Mouse (Mus musculus): ENCODE measurements around the gene Pycr2.
A peak's percentile ranks its signal among the peaks of the same experiment; 100 is the strongest.
"Not testable (repeated sequence)": the region's sequence is repeated elsewhere in the genome, so short reads cannot be mapped to it uniquely, and the experiment has no call there.

Gene Pycr2

GRCm38 (mm10) chr1:180904039-180904814 is at the start of gene Pycr2:
TSS of gene Pycr2 (plus strand) at chr1:180904293.
- DNase-seq (ENCODE audit: low read depth, low spot score): peak; percentile 92

DNA sequence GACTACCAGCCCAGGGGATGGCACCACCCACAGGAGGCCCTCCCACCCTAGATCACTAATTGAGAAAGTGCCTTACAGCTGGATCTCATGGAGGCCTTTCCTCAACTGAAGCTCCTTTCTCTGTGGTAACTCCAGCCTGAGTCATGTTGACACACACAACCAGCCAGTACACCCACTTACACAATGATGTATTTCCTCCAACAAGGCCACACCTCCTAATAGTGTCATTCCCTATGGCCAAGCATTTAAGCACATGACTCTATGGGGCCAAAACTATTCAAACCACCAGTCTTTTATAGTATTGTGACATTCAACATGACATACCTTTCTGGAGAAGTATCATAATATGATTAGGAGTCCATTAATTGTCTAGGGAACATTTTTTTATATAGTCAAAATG is 45.3 kb upstream of the Pycr2 start:
- DNase-seq (ENCODE audit: low read depth, low spot score): no peak

GRCm38 (mm10) chr1:180860030-180860429 is 44.1 kb upstream of the Pycr2 start:
- DNase-seq (ENCODE audit: low read depth, low spot score): no peak

GRCm38 (mm10) chr1:180863606-180864005 is 40.5 kb upstream of the Pycr2 start:
- DNase-seq (ENCODE audit: low read depth, low spot score): no peak

DNA sequence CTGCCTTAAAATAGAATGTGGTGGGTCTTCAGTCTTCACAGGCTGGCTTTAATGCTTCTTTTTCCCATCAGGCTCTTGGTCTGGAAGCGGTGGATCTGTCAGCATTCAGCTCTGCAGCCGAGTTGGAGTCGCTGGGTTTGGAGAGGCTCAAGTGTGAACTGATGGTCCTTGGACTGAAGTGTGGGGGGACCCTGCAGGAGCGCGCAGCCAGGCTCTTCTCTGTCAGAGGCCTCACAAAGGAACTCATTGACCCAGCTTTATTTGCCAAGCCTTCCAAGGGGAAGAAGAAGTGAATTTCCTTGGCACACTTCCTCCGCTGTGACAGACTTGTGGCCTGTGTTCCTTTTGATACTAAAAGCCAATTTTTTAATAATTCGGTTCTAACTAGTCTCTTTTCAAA is 38.1 kb upstream of the Pycr2 start:
- no peak for DNase-seq (ENCODE audit: low read depth, low spot score)

- DNase-seq (ENCODE audit: low read depth, low spot score): peak; percentile 36
These were observed 33.9 kb upstream of the Pycr2 start for GRCm38 (mm10) chr1:180870122-180870650.

DNA sequence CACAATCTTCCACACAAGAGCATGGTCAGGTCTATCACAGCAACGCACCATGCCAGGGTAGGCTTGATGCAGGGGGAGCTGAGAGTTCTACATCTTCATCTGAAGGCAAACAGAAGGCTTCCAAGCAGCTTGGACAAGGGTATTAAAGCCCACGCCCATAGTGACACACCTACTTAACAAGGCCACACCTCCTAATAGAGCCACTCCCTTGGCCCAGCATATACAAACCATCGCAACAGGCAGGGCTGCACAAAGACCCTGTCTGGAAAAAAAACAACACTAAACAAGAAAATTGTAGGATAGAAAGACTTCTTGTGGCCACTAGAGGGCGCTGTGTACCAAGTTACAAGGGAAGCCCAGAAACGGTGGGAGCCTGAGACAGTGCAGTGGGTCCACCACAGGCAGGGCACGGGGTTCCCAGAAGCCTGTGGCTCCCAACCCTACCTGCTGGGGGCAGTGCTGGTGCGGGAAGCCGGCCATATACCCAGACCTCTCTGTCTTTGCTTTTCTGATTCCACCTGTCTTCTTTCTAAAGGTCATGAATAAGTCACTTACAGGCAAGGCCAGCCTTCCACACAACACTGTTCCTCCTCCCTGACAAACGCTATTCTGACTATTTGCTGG is 30.1 kb upstream of the Pycr2 start:
- peak; percentile 54 for DNase-seq (ENCODE audit: low read depth, low spot score)

- DNase-seq (ENCODE audit: low read depth, low spot score): no peak
These were observed 29.5 kb upstream of the Pycr2 start for GRCm38 (mm10) chr1:180874615-180875014.

DNA sequence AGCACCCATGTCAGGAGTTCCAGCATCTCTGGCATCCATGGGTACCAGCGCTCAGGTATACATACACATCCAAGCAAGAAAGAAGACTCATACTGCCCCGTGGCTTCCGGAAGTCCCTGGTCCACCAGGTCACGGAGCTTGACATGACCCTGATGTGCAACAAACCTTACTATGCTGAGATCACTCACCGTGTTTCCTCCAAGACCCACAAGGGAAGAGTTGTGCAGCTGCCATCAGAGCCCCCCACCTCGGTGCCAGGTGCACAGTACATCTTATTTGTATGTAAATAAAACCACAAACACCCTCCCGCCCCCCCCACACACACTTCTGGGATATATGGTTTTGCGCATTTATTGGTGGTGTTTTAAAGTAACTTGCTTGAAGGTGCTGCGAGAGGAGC is 29.0 kb upstream of the Pycr2 start:
- no peak for DNase-seq (ENCODE audit: low read depth, low spot score)

DNA sequence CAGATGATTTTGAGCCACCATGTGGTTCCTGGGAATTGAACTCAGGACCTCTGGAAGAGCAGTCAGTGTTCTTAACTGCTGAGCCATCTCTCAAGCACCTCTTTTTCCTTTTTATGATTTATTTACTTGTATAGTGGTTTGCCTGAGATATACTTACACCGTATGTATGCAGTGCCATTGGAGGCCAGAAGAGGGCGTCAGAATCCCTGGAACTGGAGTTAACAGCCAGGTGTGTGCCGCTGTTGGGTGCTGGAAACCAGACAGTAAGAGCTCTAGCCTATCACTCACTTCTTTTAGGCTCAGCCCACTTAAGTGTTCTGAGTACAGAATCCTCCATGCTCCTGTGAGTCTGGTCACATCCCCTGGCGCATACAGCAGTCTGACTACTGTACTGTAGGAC is 26.6 kb upstream of the Pycr2 start:
- no peak for DNase-seq (ENCODE audit: low read depth, low spot score)

GRCm38 (mm10) chr1:180881768-180882167 is 22.3 kb upstream of the Pycr2 start:
- no peak for DNase-seq (ENCODE audit: low read depth, low spot score)

- DNase-seq (ENCODE audit: low read depth, low spot score): no peak
These were observed 20.4 kb upstream of the Pycr2 start for GRCm38 (mm10) chr1:180883731-180884130.

DNA sequence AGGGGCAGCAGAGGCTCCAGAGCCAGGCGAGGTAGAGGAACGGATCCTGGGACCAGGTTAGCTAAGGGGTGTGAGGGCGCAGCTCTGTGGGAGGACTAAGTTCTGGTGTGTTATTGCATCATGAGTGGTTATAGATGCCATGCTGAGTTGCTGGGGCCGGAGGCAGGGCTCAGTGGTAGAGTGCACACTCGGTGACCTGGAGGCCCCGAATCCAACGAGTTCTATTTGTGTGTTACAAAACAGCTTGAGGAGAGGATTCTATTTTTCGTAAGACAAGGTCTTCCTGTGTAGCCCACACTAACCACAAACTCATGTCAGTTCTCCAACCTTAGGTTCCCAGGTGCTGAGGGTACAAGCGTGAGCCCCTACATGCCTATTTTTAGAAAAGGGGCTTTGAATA is 19.6 kb upstream of the Pycr2 start:
- no peak for DNase-seq (ENCODE audit: low read depth, low spot score)

DNA sequence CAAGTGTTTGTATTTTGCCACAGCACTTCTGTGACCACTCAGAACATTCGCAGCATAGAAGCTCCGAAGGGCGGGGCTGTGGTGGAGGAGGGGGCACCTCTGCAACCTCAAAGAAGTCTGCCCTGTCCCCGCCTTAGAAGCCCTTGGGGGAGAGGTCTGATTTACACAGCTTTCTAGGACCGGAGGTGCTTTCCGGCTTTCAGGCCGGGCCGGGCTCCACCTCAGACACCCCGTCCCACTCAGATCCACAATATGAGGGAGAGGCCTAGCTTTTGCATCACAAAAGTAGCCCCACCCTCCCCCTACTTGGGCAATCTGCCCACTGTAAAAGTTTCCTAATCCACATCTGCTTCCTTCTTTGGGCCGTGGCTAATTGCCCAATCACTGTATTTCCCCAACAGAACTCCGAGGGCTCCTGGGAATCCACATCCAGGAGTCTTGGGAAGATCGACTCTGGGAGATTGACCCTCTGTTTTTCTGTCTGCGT is 15.5 kb upstream of the Pycr2 start:
- peak; percentile 82 for DNase-seq (ENCODE audit: low read depth, low spot score)

DNA sequence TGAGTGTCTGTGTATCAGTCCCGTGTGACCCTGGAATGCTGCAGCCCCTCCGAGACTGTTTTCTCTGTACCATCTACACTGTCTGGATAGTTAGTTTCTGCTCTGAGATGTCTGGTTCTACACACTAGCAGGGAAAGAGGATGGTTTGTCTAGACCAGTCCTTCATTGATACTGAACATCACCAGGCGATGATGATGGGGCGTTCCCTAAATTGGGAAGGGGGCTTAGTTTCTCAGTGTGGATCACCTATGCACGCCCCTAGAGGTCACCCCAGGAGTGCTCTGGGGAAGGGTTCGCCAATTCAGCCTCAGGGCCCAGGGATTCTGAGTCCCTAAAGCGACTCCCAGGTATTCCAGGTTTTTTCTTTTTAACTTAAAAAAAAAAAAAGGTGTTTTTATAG is 14.9 kb upstream of the Pycr2 start:
- no peak for DNase-seq (ENCODE audit: low read depth, low spot score)

- no peak for DNase-seq (ENCODE audit: low read depth, low spot score)
These were observed 14.3 kb upstream of the Pycr2 start for GRCm38 (mm10) chr1:180889841-180890240.

DNA sequence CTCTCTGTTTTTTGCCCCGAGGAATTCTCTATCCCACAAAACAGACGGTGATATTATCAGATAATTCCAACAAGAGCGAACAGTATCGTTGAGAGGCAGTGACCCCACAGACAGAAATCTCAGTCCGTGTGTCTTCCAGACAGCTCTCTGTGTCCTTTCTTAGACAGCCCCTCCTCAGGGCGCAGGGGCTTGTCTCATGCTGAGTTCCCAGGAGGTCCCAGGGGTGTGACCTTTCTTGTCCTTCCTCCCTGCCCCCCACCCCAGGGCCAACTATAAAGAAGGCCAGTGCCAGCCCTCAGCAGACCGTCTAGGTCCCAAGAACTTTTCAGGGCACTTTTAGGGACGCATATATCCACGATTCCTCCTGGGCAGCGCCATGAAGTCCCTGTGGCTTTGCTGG is 11.3 kb upstream of the Pycr2 start, which contains the start of gene Lefty2:
Gene Lefty2 (plus strand): TSS at position 301 of the 400 bp plus-strand sequence.
- DNase-seq (ENCODE audit: low read depth, low spot score): no peak

GRCm38 (mm10) chr1:180894088-180894987 is 9.8 kb upstream of the Pycr2 start:
- not testable (repeated sequence) for DNase-seq (ENCODE audit: low read depth, low spot score)

GRCm38 (mm10) chr1:180901107-180901506 is 3.0 kb upstream of the Pycr2 start:
- peak; percentile 57 for DNase-seq (ENCODE audit: low read depth, low spot score)

- DNase-seq (ENCODE audit: low read depth, low spot score): peak; percentile 31
These were observed 1.2 kb upstream of the Pycr2 start for GRCm38 (mm10) chr1:180902915-180903314.

- DNase-seq (ENCODE audit: low read depth, low spot score): no peak
These were observed 441 bp upstream of the Pycr2 start for GRCm38 (mm10) chr1:180903666-180904038.

DNA sequence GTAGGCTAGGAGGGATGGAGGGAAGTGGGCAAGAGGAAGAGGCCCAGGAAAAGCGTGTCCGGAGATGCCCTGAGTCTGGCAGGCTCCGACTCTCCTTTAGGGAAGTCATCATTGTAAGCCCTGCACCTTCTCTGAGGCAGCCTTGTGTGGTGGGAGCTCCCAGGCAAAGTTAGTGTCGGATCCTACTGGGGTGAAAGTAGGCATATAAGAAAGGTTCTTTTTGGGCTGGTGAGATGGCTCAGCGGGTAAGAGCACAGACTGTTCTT is 655 bp downstream of the Pycr2 start:
- DNase-seq (ENCODE audit: low read depth, low spot score): no peak

Data from skeletal muscle tissue, adult 2 months (tissue).